Mouse (Mus musculus): ENCODE data around the gene Cbl. TPM values are rescaled to one million over a fixed set of nuclear protein-coding genes. Genes with fewer than 3 reads are reported as not detected.

Gene Cbl
- polyA plus RNA-seq, 1 experiment from 2014 or later = 14.8 TPM

DNA sequence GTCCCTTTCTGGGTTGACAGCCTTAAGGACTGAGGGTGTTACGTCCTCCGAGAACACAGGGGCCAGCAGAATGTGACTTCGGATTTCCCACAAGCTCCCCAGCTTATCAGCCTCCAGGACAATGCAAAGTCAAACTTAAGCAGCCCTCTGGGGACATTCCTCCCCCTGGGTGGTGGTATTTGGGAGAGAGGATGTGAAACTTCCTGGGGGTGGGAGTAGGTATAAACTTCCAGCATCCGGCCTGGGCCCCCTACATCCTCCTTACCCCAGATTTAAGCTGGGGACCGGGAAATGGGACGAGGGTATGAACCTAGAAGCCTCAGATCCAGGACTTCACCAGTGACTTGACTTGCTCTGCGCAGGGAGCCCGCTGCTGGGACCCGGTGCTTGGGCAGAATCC is 104.2 kb downstream of the Cbl start:
- Histone ChIP-seq H3K4me3 (ENCODE audit: low read depth, low read length) (peak overlapping the region; percentile 42), H3K27me3 (ENCODE audit: control insufficient read depth, insufficient read depth, low read length) (no peaks in the 10 kb centered on the region), H3K36me3 (ENCODE audit: control insufficient read depth, insufficient read depth, low read length) (no peaks in the 10 kb centered on the region), H3K9ac (ENCODE audit: low read depth, low read length) (peak overlapping the region; percentile 81), H3K9me3 (replicated peaks; ENCODE audit: control insufficient read depth, low read length) (no peaks in the 10 kb centered on the region), H3K4me2 (peak overlapping the region; percentile 86), H3K27ac (ENCODE audit: low read depth, low read length) (peak overlapping the region; percentile 82), H3K4me1 (ENCODE audit: control insufficient read depth, insufficient read depth, low read length) (peaks cover 30% of the 10 kb centered on the region)
- 0 out of 2 replicates have a peak, but pooled peaks have one; percentile 0 for ATAC-seq (replicated peaks; ENCODE audit: insufficient number of reproducible peaks, low FRiP score, low TSS enrichment)
- 2% methylated on average over 9 of the region's 9 CpGs for WGBS (ENCODE audit: insufficient replicate concordance)

DNA sequence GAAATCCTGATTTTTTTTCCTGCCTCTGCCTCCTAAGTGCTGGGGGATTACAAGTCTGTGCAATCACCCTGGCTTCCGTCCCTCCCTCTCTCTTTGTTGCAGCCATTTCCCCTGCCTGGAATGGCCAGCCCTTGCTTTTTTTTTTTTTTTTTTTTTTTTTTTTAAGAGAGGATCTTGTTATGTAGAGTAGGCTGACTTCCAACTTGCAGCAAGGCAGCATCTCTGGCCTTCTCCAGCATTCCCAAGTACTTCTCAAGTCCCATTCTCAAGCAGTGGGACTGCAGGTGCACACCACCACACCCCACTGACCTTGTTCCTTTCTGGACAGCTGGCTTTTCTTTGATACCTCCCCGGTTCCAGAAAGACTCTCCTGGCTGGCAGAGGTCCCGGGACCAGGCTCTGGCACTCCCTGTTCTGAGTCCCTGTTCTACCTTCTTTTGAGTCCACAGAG is 106.5 kb downstream of the Cbl start:
- WGBS (ENCODE audit: insufficient replicate concordance) = 57% methylated on average over 3 of the region's 3 CpGs
- H3K4me3 ChIP-seq (ENCODE audit: low read depth, low read length) = no peak overlapping the region
- no peak overlapping the region for H3K9ac ChIP-seq (ENCODE audit: low read depth, low read length)
- H3K4me1 ChIP-seq (ENCODE audit: control insufficient read depth, insufficient read depth, low read length) = peaks cover 23% of the 10 kb centered on the region
- H3K4me2 ChIP-seq = no peak overlapping the region
- H3K27me3 ChIP-seq (ENCODE audit: control insufficient read depth, insufficient read depth, low read length) = no peaks in the 10 kb centered on the region
- H3K9me3 ChIP-seq (replicated peaks; ENCODE audit: control insufficient read depth, low read length) = no peaks in the 10 kb centered on the region
- H3K36me3 ChIP-seq (ENCODE audit: control insufficient read depth, insufficient read depth, low read length) = no peaks in the 10 kb centered on the region
- H3K27ac ChIP-seq (ENCODE audit: low read depth, low read length) = no peak overlapping the region
- ATAC-seq (replicated peaks; ENCODE audit: insufficient number of reproducible peaks, low FRiP score, low TSS enrichment) = no peak

DNA sequence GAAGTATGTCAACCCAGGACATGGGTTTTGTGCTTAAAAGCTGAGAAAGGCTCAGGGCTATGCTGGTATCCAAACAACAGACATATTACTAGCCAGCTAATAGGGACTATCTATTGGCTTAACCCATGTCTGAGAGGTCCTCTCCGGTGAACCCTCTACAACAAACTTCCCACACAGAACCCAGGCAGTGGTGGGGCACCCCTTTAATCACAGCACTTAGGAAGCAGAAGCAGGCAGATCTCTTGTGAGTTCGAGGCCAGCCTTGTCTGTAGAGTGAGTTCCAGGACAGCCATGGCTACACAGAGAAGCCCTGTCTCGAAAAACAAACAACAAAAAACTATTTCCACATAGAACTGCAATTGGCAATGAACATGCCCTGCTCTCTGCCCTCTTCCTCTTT is 107.1 kb downstream of the Cbl start:
- no peaks in the 10 kb centered on the region for H3K36me3 ChIP-seq (ENCODE audit: control insufficient read depth, insufficient read depth, low read length)
- H3K9me3 ChIP-seq (replicated peaks; ENCODE audit: control insufficient read depth, low read length) = no peaks in the 10 kb centered on the region
- H3K4me1 ChIP-seq (ENCODE audit: control insufficient read depth, insufficient read depth, low read length) = peaks cover 22% of the 10 kb centered on the region
- H3K4me3 ChIP-seq (ENCODE audit: low read depth, low read length) = no peak overlapping the region
- no peak overlapping the region for H3K9ac ChIP-seq (ENCODE audit: low read depth, low read length)
- peak overlapping the region; percentile 46 for H3K4me2 ChIP-seq
- ATAC-seq (replicated peaks; ENCODE audit: insufficient number of reproducible peaks, low FRiP score, low TSS enrichment) = no peak
- no peaks in the 10 kb centered on the region for H3K27me3 ChIP-seq (ENCODE audit: control insufficient read depth, insufficient read depth, low read length)
- WGBS (ENCODE audit: insufficient replicate concordance) = 78% methylated on average over 3 of the region's 3 CpGs
- H3K27ac ChIP-seq (ENCODE audit: low read depth, low read length) = no peak overlapping the region

DNA sequence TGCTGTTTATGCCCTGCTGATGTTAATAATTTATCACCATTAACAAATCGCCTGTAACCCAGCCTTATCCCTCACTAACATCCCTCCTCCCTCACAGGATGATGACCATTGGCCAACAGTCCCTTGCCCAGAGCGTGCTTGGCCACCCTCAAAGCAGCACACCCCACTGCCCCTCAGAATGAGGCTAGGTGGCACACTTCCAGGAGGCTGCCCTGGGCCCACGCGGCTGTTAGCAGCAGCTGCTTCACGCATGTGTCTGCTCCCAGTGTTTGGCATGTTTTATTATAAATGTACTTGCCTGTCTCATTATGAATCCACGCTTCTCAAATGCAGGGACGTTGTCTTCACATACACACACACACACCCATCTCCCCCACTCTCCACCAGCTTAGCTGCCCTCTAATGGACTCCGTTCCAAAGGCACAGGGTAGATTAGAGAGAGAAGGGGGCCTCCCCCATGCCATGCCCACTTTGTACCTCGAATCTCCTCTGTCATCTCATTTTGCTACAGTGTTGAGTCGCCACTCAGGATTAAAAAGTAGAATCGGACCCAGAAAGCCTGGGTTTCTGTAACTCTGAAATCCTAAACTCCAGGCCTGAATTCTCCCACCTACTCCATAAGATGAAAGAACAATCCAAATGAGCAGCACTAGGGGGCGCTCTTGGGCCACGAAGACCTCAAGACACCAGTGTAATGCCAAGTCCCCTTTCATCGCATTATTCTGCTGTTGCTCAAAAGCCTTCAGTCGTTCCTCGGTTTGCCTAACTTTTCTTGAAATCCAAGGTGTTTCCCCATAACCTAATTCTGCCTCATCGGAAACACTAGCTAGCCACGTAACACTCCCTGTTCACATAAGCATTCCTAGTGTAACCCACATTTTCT is 108.1 kb downstream of the Cbl start:
- Histone ChIP-seq H3K9ac (ENCODE audit: low read depth, low read length) (no peak overlapping the region), H3K9me3 (replicated peaks; ENCODE audit: control insufficient read depth, low read length) (no peaks in the 10 kb centered on the region), H3K4me2 (peak overlapping the region; percentile 46), H3K4me1 (ENCODE audit: control insufficient read depth, insufficient read depth, low read length) (peaks cover 13% of the 10 kb centered on the region), H3K4me3 (ENCODE audit: low read depth, low read length) (no peak overlapping the region), H3K27me3 (ENCODE audit: control insufficient read depth, insufficient read depth, low read length) (no peaks in the 10 kb centered on the region), H3K36me3 (ENCODE audit: control insufficient read depth, insufficient read depth, low read length) (no peaks in the 10 kb centered on the region), H3K27ac (ENCODE audit: low read depth, low read length) (no peak overlapping the region)
- no peak for ATAC-seq (replicated peaks; ENCODE audit: insufficient number of reproducible peaks, low FRiP score, low TSS enrichment)
- WGBS (ENCODE audit: insufficient replicate concordance) = 33% methylated on average over 18 of the region's 18 CpGs

DNA sequence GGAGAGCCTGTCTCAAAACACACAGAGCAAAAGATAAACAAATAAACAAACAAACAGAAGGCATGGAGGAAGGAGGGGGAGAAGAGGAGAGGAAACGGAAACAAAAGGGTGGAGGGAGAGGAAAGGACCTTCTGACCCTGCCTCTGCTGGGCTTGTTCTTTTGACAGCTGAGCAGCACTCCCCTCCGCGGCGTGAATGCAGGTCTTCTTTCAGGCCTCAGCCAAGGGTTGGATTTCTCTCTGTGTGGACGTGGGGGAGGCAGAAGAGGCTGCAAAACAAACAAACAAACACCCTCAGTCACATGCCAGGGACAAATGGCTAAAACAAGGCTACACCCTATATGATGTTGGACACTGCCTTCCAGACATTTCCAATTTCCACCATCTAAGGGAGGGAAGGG is 108.8 kb downstream of the Cbl start:
- Histone ChIP-seq H3K27ac (ENCODE audit: low read depth, low read length) (no peak overlapping the region), H3K9ac (ENCODE audit: low read depth, low read length) (no peak overlapping the region), H3K9me3 (replicated peaks; ENCODE audit: control insufficient read depth, low read length) (no peaks in the 10 kb centered on the region), H3K36me3 (ENCODE audit: control insufficient read depth, insufficient read depth, low read length) (no peaks in the 10 kb centered on the region), H3K4me3 (ENCODE audit: low read depth, low read length) (no peak overlapping the region), H3K4me1 (ENCODE audit: control insufficient read depth, insufficient read depth, low read length) (peaks cover 7% of the 10 kb centered on the region; the same call in 1 of the 2 replicates), H3K27me3 (ENCODE audit: control insufficient read depth, insufficient read depth, low read length) (no peaks in the 10 kb centered on the region), H3K4me2 (no peak overlapping the region)
- 44% methylated on average over 5 of the region's 5 CpGs for WGBS (ENCODE audit: insufficient replicate concordance)
- no peak for ATAC-seq (replicated peaks; ENCODE audit: insufficient number of reproducible peaks, low FRiP score, low TSS enrichment)

DNA sequence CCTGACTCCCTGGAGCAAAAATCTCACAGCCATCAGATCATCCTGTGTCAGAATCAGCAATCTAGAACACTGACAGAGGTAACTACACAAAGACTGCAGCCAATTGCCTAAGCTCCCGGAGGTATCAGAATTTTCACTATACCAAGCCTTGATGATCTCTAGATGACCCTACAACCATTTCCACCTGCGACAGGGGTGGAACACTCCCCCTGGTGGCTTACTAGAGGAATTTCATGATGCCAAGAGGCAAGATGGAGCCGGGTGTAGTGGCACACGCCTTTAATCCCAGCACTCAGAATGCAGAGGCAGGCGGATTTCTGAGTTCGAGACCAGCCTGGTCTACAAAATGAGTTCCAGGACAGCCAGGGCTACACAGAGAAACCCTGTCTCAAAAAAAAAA is 109.5 kb downstream of the Cbl start:
- 69% methylated on average over 6 of the region's 6 CpGs for WGBS (ENCODE audit: insufficient replicate concordance)
- no peaks in the 10 kb centered on the region for H3K27me3 ChIP-seq (ENCODE audit: control insufficient read depth, insufficient read depth, low read length)
- no peak overlapping the region for H3K9ac ChIP-seq (ENCODE audit: low read depth, low read length)
- H3K4me1 ChIP-seq (ENCODE audit: control insufficient read depth, insufficient read depth, low read length) = peaks cover 3% of the 10 kb centered on the region; the same call in 1 of the 2 replicates
- no peaks in the 10 kb centered on the region for H3K9me3 ChIP-seq (replicated peaks; ENCODE audit: control insufficient read depth, low read length)
- H3K27ac ChIP-seq (ENCODE audit: low read depth, low read length) = no peak overlapping the region
- no peak overlapping the region for H3K4me2 ChIP-seq
- no peaks in the 10 kb centered on the region for H3K36me3 ChIP-seq (ENCODE audit: control insufficient read depth, insufficient read depth, low read length)
- no peak overlapping the region for H3K4me3 ChIP-seq (ENCODE audit: low read depth, low read length)
- ATAC-seq (replicated peaks; ENCODE audit: insufficient number of reproducible peaks, low FRiP score, low TSS enrichment) = no peak

DNA sequence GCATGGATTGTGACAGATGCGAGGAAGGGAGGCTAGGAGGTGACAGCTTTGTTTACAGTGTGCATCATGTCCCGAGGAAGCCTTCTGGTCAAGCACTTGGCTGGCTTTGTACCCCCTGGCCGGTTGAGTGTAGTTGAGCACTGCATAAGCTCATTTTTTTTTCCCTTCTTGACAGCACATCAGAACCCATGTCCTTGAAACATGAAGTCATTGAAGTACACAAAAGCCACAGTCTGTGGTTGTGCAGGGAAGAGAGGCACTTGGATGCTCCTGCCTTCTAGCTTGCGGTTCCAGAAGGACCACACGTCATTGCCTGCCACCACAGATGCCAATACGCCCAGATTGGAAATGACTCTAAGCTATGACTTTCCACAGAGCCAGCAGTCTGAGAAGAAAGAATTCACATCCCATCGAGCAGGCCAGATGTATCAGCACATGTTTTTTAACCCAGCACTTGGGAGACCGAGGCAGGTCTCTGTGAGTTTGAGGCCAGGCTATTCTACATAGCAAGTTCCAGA is 113.8 kb downstream of the Cbl start:
- Histone ChIP-seq H3K4me3 (ENCODE audit: low read depth, low read length) (no peak overlapping the region), H3K4me1 (ENCODE audit: control insufficient read depth, insufficient read depth, low read length) (no peaks in the 10 kb centered on the region), H3K27me3 (ENCODE audit: control insufficient read depth, insufficient read depth, low read length) (no peaks in the 10 kb centered on the region), H3K27ac (ENCODE audit: low read depth, low read length) (no peak overlapping the region), H3K4me2 (no peak overlapping the region), H3K36me3 (ENCODE audit: control insufficient read depth, insufficient read depth, low read length) (no peaks in the 10 kb centered on the region), H3K9me3 (replicated peaks; ENCODE audit: control insufficient read depth, low read length) (no peaks in the 10 kb centered on the region), H3K9ac (ENCODE audit: low read depth, low read length) (no peak overlapping the region)
- WGBS (ENCODE audit: insufficient replicate concordance) = 75% methylated on average over 8 of the region's 8 CpGs
- no peak for ATAC-seq (replicated peaks; ENCODE audit: insufficient number of reproducible peaks, low FRiP score, low TSS enrichment)

DNA sequence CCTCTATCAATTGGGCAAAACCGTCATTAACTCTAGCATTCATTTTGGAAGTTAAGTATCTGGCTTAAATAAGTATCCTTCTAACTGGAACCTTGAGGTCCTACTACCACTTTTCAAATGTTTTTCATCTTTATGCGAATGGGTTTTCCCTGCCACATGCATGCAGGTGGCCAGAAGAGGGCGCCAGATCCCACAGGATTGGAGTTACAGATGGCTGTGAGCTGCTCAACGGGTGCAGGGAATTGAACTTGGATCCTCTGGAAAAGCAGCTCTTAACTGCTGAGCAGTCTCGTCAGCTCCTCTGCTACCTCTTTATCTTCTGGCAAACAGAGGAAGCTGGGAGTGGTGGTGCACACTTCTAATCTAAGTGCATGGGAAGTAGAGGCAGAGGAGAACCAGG is 114.8 kb downstream of the Cbl start:
- no peaks in the 10 kb centered on the region for H3K27me3 ChIP-seq (ENCODE audit: control insufficient read depth, insufficient read depth, low read length)
- 41% methylated on average over 5 of the region's 5 CpGs for WGBS (ENCODE audit: insufficient replicate concordance)
- H3K4me3 ChIP-seq (ENCODE audit: low read depth, low read length) = no peak overlapping the region
- no peaks in the 10 kb centered on the region; the same call in 1 of the 2 replicates for H3K4me1 ChIP-seq (ENCODE audit: control insufficient read depth, insufficient read depth, low read length)
- no peaks in the 10 kb centered on the region for H3K36me3 ChIP-seq (ENCODE audit: control insufficient read depth, insufficient read depth, low read length)
- H3K4me2 ChIP-seq = no peak overlapping the region
- H3K9me3 ChIP-seq (replicated peaks; ENCODE audit: control insufficient read depth, low read length) = no peaks in the 10 kb centered on the region
- no peak for ATAC-seq (replicated peaks; ENCODE audit: insufficient number of reproducible peaks, low FRiP score, low TSS enrichment)
- no peak overlapping the region for H3K9ac ChIP-seq (ENCODE audit: low read depth, low read length)
- no peak overlapping the region for H3K27ac ChIP-seq (ENCODE audit: low read depth, low read length)
